Mouse (Mus musculus) lung, embryonic 15.5 days (tissue): ENCODE measurements around the gene Kdm3a. TPM values are rescaled to one million over a fixed set of nuclear protein-coding genes. Genes with fewer than 3 reads are reported as not detected.

Experiments used
- ATAC-seq: fragments of 200-750 bp; cut with Nextera tagmentation; 2 replicates; pipeline ENCODE4 v1.8.0; 2017; ENCODE audit warnings: moderate number of reproducible peaks, borderline replicate concordance; ENCODE audit not compliant: low FRiP score, low TSS enrichment; ENCODE audit errors: extremely low read depth
- H3K27ac ChIP-seq: fragments of 300-500 bp; sonication (generic); 2 replicates; pipeline ENCODE4 v1.5.1; 2015; ENCODE audit warnings: moderate library complexity, mild to moderate bottlenecking, inconsistent platforms
- H3K27me3 ChIP-seq: fragments of 300-500 bp; sonication (generic); 2 replicates; pipeline ENCODE4 v1.6.1; 2015; ENCODE audit warnings: inconsistent platforms
- H3K36me3 ChIP-seq: fragments of 300-500 bp; sonication (generic); 2 replicates; pipeline ENCODE4 v1.6.1; 2015; ENCODE audit warnings: inconsistent platforms
- H3K4me1 ChIP-seq: fragments of 300-500 bp; sonication (generic); 2 replicates; pipeline ENCODE4 v1.6.1; 2015; ENCODE audit warnings: inconsistent platforms
- H3K4me2 ChIP-seq: fragments of 300-500 bp; sonication (generic); 2 replicates; pipeline ENCODE4 v1.6.1; 2015; ENCODE audit warnings: inconsistent platforms, mild to moderate bottlenecking, moderate library complexity
- H3K4me3 ChIP-seq: fragments of 300-500 bp; sonication (generic); 2 replicates; pipeline ENCODE4 v1.5.1; 2015; ENCODE audit warnings: mild to moderate bottlenecking, inconsistent platforms
- H3K9ac ChIP-seq: fragments of 300-500 bp; sonication (generic); 2 replicates; pipeline ENCODE4 v1.6.1; 2015; ENCODE audit warnings: inconsistent platforms
- H3K9me3 ChIP-seq: fragments of 300-500 bp; sonication (generic); 2 replicates; pipeline ENCODE4 v1.6.1; 2016; ENCODE audit warnings: inconsistent platforms
- WGBS: fragments of 180-500 bp; shearing (Covaris S2); methylation state at CpG from one replicate; pipeline ENCODE4 v1.1.7; 2015; 5-methylcytosine and 5-hydroxymethylcytosine counted together
- polyA plus RNA-seq: library from polyadenylated mRNA; unstranded; fragments of >200 nt; fragmentation: Nextera tagmentation; extraction: Ambion mirVana; gene quantifications from 2 replicates; pipeline ENCODE4 v1.2.1, GENCODE M21; 2015

Gene Kdm3a
- polyA plus RNA-seq, result 51.1 and 52.0 TPM in 2 replicates

DNA sequence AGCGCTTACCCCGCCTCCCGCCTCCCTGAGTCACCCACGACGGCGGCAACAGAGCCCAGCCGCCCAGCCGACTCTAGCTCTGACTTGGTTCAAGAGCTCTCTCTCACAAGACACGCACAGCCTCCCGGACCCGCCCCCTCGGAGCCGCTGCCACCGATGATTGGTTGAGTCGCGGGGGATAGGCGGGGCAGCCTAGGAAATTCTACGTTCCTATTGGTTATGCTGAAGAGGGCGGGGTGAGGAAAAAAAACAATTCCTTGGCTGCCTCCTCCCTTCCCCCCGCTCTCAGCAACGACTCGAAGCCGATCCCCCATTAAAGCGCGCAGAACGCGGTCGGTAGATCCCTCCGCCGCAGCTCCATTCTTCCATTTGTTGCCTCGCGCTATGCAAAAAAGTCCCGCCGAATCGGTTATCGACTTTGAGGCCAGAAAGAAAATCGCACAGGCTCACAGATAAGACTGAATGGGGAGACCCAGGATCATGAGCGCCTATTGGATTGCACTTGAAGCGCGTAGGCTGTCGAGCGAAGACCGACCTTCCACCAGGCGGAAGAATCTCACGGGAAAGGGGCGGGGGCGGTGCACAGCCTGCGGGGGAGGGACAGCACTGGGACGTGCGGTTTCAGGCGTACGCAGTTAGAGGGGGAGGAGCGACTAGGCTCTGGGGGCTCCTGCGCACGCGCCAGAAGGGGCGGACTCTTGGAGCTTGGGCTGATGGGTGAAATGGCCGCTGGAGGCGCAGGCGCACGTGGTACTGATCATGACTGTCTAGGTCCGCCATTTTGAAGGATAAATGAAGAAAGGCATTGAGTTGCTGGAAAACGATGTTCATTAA lies at the start of gene Kdm3a:
Kdm3a (minus strand) TSS at position 162 of the 834 bp plus-strand sequence.
- Histone ChIP-seq H3K4me1 (peaks cover 20% of the 10 kb centered on the region), H3K36me3 (peaks cover 8% of the 10 kb centered on the region), H3K9ac (peak within 1 kb of the TSS; percentile 90), H3K4me2 (peak within 1 kb of the TSS; percentile 79), H3K9me3 (no peaks in the 10 kb centered on the region), H3K27ac (peak within 1 kb of the TSS; percentile 100), H3K27me3 (peaks cover 5% of the 10 kb centered on the region; the same call in 1 of the 2 replicates), H3K4me3 (peak within 1 kb of the TSS; percentile 90)
- peak; percentile 97 for ATAC-seq
- WGBS, result under 1% methylated on average over 63 of the region's 63 CpGs

DNA sequence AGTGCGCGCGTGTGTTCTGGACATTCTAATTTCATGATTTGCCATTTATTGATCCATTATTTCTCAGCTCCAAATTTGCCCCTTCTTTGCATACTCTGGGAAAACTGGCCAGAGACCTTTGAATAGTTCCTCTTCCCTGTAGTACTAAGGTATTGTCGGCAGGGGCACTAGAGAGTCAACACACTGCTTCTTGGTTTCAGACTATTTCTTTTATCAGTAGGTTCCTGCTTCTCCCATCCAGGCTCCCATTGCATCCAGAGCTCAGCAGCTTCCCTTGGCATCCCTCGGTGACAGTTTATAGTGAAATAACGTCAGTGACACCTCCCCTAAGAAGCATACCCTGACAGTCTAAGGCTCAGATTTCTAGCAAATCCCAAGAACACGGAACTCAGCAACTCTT lies 46.1 kb upstream of the Kdm3a start:
- H3K27me3 ChIP-seq, result no peaks in the 10 kb centered on the region
- no peaks in the 10 kb centered on the region for H3K36me3 ChIP-seq
- no peak overlapping the region for H3K4me2 ChIP-seq
- H3K9me3 ChIP-seq, result no peaks in the 10 kb centered on the region
- no peak overlapping the region for H3K4me3 ChIP-seq
- H3K9ac ChIP-seq, result no peak overlapping the region
- no peaks in the 10 kb centered on the region for H3K4me1 ChIP-seq
- no peak for ATAC-seq
- H3K27ac ChIP-seq, result no peak overlapping the region
- 57% methylated on average over 7 of the region's 7 CpGs for WGBS

DNA sequence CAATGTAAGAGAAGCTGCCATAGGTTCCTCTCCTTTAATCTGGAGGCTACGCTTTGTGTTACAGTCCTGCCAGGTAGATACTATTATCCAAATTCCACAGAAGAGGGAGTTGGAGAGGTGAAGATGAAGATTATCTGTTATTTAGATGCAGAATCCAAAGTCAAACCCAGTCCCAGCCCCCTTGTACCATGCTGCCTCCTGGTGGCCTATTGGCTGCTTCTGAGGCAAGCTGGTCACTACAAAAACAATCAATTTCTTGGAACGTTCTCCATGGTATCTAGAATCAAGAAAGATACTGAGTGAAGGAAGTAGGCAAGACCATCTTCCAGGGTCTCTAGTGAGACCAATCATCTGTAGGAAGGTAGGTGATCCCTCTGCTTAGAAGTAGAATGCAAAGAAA lies 40.4 kb upstream of the Kdm3a start:
- no peaks in the 10 kb centered on the region for H3K9me3 ChIP-seq
- H3K27me3 ChIP-seq, result no peaks in the 10 kb centered on the region
- ATAC-seq, result no peak
- no peaks in the 10 kb centered on the region for H3K4me1 ChIP-seq
- no peaks in the 10 kb centered on the region for H3K36me3 ChIP-seq
- no peak overlapping the region for H3K9ac ChIP-seq
- H3K4me2 ChIP-seq, result no peak overlapping the region
- H3K27ac ChIP-seq, result no peak overlapping the region
- no peak overlapping the region for H3K4me3 ChIP-seq
- WGBS, result 69% methylated on average over 2 of the region's 2 CpGs

DNA sequence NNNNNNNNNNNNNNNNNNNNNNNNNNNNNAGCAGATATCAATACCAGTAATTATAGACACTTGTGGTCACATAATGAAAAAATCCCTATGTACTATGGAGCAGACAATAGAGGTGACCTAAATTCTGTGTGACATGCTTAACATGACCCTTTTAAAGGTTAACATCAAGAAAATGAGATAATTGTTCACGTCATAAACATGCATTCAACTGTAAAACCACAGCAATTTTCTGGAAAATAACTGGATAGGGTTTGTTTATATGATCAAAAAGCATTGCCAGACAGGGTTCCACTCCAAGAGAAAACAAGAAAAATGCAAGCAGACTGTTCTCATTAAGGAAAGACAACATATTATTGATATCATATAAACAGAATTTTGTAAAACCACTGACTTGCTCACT lies 31.7 kb upstream of the Kdm3a start:
- Histone ChIP-seq H3K4me3 (no peak overlapping the region), H3K27ac (no peak overlapping the region), H3K9me3 (no peaks in the 10 kb centered on the region), H3K36me3 (no peaks in the 10 kb centered on the region), H3K9ac (no peak overlapping the region), H3K27me3 (no peaks in the 10 kb centered on the region), H3K4me1 (no peaks in the 10 kb centered on the region), H3K4me2 (no peak overlapping the region)
- ATAC-seq, result no peak
- WGBS, result 51% methylated on average over 1 of the region's 1 CpGs

DNA sequence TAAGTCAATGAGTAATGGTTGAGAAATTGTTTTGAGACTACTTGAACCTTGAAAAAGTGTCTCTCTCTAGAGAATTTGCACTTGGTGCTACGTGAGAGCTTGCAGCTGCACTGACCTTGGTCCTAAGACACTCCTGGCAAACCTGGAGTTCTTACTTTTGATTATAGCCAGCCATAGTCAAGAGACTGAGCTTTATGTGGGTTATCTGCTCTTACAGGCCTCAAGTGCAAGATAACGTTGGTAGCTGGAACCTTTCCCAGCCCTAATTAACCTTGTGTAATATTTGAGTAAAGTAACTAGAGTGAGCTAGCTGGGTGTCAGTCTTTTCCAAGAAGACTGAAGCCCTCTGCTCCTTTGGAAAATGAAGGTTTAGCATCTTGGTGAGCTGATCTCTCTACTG lies 25.5 kb upstream of the Kdm3a start:
- ATAC-seq, result peak; percentile 76
- no peaks in the 10 kb centered on the region for H3K36me3 ChIP-seq
- no peaks in the 10 kb centered on the region for H3K27me3 ChIP-seq
- H3K4me2 ChIP-seq, result no peak overlapping the region
- H3K9ac ChIP-seq, result no peak overlapping the region
- no peak overlapping the region for H3K27ac ChIP-seq
- 38% methylated on average over 2 of the region's 2 CpGs for WGBS
- no peak overlapping the region for H3K4me3 ChIP-seq
- 0 out of 2 replicates have a peak, but pooled peaks cover 5% of the 10 kb centered on the region for H3K4me1 ChIP-seq
- H3K9me3 ChIP-seq, result no peaks in the 10 kb centered on the region

DNA sequence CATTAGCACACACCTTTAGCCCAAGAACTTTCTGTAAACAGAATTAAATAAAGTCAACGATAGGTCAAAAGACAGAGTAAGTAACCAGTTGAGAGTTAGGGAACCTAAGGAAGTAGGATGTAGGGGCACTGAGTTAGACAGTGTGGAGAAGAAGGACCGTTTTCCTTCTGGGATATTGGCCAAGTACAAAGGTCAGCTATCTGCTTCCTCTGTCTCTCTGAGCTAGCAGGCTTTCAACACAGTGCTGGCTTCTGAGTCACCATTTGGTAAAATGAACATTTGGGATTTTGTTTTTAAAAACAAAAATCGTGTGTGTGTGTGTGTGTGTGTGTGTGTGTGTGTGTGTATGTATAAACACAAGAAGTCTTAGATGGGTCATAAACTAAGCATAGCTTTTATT lies 23.0 kb upstream of the Kdm3a start:
- WGBS, result 32% methylated on average over 3 of the region's 3 CpGs
- no peak for ATAC-seq

DNA sequence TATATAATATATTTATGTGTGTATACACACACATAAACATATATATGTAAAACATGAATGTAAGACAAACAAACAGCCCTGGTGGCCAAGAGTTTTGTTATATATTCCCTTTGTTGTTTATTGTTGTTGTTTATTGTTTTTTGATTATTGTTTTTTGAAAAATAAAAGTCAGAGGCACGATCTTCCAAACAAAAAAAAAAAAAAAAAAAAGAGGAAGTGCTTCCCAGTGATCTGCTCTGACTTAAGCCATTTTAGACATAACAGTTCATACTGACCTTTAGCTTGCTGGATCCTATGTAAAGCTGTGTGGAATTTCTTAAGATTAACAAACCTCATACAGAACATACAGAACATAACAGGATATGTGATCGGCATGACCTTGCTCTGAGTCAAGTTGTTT lies 19.1 kb upstream of the Kdm3a start:
- Histone ChIP-seq H3K4me1 (0 out of 2 replicates have a peak, but pooled peaks cover 5% of the 10 kb centered on the region), H3K9me3 (no peaks in the 10 kb centered on the region), H3K4me2 (no peak overlapping the region), H3K27me3 (no peaks in the 10 kb centered on the region), H3K27ac (no peak overlapping the region), H3K36me3 (no peaks in the 10 kb centered on the region), H3K4me3 (no peak overlapping the region), H3K9ac (no peak overlapping the region)
- no peak for ATAC-seq
- WGBS, result 82% methylated on average over 2 of the region's 2 CpGs

More for the DNA sequence above, 23.0 kb upstream of the Kdm3a start:
- no peak overlapping the region for H3K4me2 ChIP-seq
- no peak overlapping the region for H3K4me3 ChIP-seq
- no peaks in the 10 kb centered on the region for H3K27me3 ChIP-seq
- no peak overlapping the region for H3K27ac ChIP-seq
- no peak overlapping the region for H3K9ac ChIP-seq
- 0 out of 2 replicates have a peak, but pooled peaks cover 5% of the 10 kb centered on the region for H3K4me1 ChIP-seq
- no peaks in the 10 kb centered on the region for H3K36me3 ChIP-seq
- H3K9me3 ChIP-seq, result no peaks in the 10 kb centered on the region

DNA sequence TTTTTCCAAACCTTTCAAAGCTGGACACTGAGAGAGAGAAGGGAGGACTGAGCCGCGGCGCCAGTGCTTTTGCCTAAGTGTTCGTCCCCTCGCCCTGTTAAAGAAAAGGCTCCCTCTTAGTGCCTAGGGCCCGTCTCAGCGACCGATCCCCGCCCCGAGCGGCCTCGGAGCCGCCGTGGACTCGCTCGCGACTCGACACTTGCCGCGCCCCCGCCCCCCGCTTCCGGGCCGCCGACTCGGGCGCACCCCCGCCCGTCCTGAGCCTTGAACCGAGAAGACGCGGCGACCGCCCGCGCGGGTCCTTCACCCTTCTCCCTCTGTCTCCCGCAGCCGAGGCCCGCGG lies 333 bp downstream of the Kdm3a start:
- Histone ChIP-seq H3K9ac (peak overlapping the region; percentile 90), H3K27ac (peak overlapping the region; percentile 100), H3K4me2 (peak overlapping the region; percentile 64), H3K4me3 (peak overlapping the region; percentile 90), H3K9me3 (no peaks in the 10 kb centered on the region), H3K27me3 (peaks cover 5% of the 10 kb centered on the region; the same call in 1 of the 2 replicates), H3K4me1 (peaks cover 20% of the 10 kb centered on the region), H3K36me3 (peaks cover 10% of the 10 kb centered on the region)
- 2% methylated on average over 40 of the region's 41 CpGs for WGBS
- ATAC-seq, result no peak; the same call in 1 of the 2 replicates

DNA sequence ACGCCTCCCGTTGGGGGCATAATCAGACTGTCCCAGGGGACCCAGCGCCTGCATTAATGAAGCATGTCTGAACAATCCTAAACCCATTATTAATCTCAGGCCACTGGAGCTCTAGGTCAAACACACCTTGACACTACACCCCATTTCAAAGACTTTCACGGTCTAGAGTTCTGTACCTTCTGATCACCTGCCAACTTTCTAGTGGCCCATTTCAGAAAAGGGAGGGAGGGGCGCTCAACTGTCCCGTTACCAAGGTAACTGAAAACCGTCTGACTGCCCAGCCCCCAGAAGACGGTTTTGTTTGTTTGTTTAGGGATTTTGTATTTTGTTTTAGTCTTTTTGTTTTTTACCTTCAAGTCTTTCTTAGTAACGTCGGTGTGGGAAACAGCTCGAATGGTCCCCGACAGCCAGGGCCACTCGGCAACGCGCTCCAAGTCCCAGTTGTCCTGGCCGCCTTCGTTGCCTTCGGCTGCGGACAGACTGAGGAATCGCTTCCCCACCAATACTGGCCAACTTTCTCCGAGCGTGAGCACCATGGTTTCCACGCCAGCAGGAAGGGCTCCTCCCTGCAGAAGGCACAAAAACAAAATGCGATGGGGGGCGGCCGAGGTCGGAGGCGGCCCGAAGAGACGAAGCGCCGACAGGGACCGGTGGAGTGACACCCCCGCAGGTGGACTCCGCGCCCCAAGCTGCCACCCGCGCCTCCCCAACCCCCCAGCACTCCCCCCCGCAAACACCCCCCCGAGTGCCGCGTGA lies 906 bp downstream of the Kdm3a start:
- H3K36me3 ChIP-seq, result peaks cover 13% of the 10 kb centered on the region
- 1% methylated on average over 42 of the region's 42 CpGs for WGBS
- peak overlapping the region; percentile 90 for H3K4me3 ChIP-seq
- peak; percentile 9; the same call in 1 of the 2 replicates for ATAC-seq
- H3K4me1 ChIP-seq, result peaks cover 20% of the 10 kb centered on the region
- no peaks in the 10 kb centered on the region for H3K9me3 ChIP-seq
- peak overlapping the region; percentile 90 for H3K9ac ChIP-seq
- peaks cover under 1% of the 10 kb centered on the region; the same call in 1 of the 2 replicates for H3K27me3 ChIP-seq
- H3K27ac ChIP-seq, result peak overlapping the region; percentile 100
- peak overlapping the region; percentile 64 for H3K4me2 ChIP-seq

DNA sequence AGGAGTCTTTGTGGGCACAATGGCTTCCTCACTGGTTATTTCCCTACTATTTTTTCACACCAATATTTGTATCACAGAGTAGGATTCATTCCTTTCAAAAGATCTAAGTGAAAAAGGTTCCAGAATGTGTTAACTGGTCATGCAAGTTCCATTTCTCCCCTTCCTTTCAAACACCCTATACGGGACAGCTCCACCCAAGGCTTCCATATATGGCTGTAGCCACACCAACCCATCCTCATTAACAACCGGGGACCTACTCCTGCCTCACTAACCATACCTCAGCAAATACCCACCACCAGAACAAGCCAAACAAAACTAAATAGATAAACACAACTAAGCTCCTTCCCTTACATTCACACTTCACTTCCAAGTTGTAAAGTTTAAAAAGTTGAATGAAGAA lies 1.6 kb downstream of the Kdm3a start:
- Histone ChIP-seq H3K4me1 (peaks cover 20% of the 10 kb centered on the region), H3K27ac (no peak overlapping the region)
- WGBS, result 0% methylated on average over 2 of the region's 2 CpGs

DNA sequence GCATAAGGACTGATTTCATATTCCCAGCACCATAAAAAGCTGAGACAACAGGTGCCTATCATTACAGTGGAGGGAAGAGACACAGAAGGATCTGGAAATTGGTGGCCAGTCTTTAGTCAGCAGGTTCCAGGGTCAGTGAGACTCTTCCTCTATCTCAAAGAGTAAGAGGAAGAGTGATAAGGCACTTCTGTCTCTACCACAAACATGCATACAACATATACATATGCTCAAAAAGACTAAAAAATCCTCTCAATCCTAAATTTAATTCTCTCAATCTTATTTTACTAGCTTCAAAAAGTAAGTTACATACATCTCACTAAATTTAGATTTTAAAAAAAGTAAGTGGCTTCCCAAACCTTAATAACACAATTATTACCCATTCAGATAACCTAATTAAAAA lies 5.5 kb downstream of the Kdm3a start:
- Histone ChIP-seq H3K4me1 (peaks cover 20% of the 10 kb centered on the region), H3K27me3 (no peaks in the 10 kb centered on the region), H3K4me2 (no peak overlapping the region), H3K9ac (no peak overlapping the region), H3K9me3 (no peaks in the 10 kb centered on the region), H3K36me3 (peaks cover 51% of the 10 kb centered on the region), H3K27ac (no peak overlapping the region), H3K4me3 (no peak overlapping the region)
- ATAC-seq, result no peak

More for the DNA sequence above, 1.6 kb downstream of the Kdm3a start:
- H3K9me3 ChIP-seq, result no peaks in the 10 kb centered on the region
- no peak for ATAC-seq
- no peak overlapping the region; the same call in 1 of the 2 replicates for H3K9ac ChIP-seq
- H3K4me2 ChIP-seq, result peak overlapping the region; percentile 64
- H3K36me3 ChIP-seq, result peaks cover 19% of the 10 kb centered on the region
- H3K4me3 ChIP-seq, result peak overlapping the region; percentile 90
- H3K27me3 ChIP-seq, result no peaks in the 10 kb centered on the region

DNA sequence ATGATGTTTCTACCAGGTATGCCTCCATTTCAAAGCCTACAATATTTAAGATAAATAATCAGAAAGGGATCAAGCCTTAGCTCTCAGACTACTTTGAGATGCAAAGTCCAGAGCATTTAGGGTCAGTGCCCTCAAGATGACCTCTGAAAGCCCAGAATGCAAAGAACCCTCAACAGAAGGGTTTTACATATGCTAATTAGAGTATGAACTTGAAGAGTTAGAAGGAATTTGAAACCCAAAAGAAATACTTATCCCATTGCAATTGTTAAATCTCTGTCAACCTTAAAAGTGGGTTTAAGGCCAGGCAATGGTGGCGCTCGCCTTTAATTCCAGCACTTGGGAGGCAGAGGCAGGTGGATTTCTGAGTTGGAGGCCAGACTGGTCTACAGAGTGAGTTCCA lies 6.8 kb downstream of the Kdm3a start:
- H3K4me2 ChIP-seq, result no peak overlapping the region
- H3K27me3 ChIP-seq, result no peaks in the 10 kb centered on the region
- H3K36me3 ChIP-seq, result peaks cover 54% of the 10 kb centered on the region
- no peaks in the 10 kb centered on the region for H3K9me3 ChIP-seq
- H3K4me1 ChIP-seq, result peaks cover 13% of the 10 kb centered on the region
- H3K27ac ChIP-seq, result no peak overlapping the region
- ATAC-seq, result no peak
- WGBS, result 86% methylated on average over 2 of the region's 2 CpGs
- H3K4me3 ChIP-seq, result no peak overlapping the region
- no peak overlapping the region for H3K9ac ChIP-seq
